Mouse (Mus musculus) neutrophil, adult 5-6 weeks (primary cell): ENCODE data around the gene Olfr1076. TPM values are rescaled to one million over a fixed set of nuclear protein-coding genes. Genes with fewer than 3 reads are reported as not detected.
"Not testable (repeated sequence)": the region's sequence is repeated elsewhere in the genome, so short reads cannot be mapped to it uniquely, and the experiment has no call there.

ENCODE experiments used
- ATAC-seq: fragments of 151-379, 151-347 bp; 2 replicates; pipeline ENCODE4 v1.8.0; 2017; ENCODE audit warnings: mild to moderate bottlenecking, moderate TSS enrichment; ENCODE audit not compliant: insufficient number of reproducible peaks, poor library complexity, low FRiP score, severe bottlenecking; ENCODE audit errors: extremely low read depth
- total RNA-seq: library from RNA; stranded (forward); fragments of 200-1000 nt; gene quantifications from 2 replicates; pipeline ENCODE4 v1.2.3, GENCODE M21; 2017

Olfr1076 gene
- total RNA-seq = not detected in 2 replicates

DNA sequence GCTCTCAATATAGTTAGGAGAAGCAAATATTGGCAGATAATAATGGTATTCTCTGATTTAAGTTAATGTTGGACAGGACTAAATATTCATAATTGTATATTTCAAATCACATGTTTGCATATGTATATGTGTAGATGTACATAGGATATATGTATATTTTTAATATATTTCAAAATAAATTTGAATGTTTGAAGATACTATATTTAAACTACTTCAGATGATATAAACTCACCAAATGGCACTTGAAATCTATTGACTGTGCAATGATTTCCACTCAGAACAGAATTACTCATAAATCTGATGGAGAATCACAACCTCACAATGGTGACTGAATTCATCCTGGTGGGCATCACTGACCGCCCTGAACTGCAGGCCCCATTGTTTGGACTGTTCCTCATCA is at the start of gene Olfr1076:
Olfr1076 (plus strand) TSS at position 301 of the 400 bp plus-strand sequence.
- no peak for ATAC-seq

DNA sequence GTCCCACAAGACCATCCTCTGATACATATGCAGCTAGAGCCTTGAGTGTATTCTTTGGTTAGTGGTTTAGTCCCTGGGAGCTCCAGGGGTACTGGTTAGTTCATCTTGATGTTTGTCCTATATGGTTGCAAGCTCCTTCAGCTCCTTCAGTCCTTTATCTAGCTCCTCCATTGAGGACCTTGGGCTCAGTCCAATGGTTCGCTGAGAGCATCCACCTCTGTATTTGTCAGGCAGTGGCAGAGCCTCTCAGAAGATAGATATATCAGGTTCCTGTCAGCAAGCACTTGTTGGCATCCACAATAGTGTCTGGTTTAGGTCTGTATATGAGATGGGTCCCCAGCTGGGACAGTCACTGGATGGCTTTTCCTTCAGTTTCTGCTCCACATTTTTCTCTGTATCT is 47.8 kb upstream of the Olfr1076 start:
- no peak for ATAC-seq

DNA sequence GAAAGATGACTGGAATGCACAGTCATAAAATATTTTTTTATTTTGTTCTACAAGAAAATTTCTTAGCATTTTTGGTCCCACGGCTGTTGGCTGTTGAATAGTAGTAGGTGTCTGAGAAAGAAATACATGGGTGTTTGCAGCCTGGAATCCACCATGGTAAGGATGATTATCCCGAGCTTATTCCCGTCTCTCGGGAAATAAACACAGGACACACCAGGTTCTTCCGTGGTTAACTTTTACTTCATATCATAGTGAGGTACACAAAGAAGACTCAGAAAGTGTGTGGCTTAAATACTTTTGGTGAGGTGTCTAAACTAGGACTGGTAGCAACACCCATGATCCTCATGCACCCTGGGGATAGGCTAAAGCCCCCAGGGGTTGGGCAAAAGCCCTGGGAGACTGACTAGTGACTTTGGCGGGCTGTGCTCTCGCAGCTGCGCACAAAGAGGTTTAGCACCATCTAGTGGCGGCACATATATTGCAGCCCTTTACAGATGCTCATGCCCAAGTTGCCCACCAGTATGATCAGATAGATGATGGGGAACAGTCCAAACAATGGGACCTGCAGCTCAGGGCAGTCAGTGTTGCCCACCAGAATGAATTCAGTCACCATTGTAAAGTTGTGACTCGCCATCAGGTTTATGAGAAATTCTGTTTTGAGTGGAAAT is 43.7 kb upstream of the Olfr1076 start:
- ATAC-seq = 0 out of 2 replicates have a peak, but pooled peaks have one; percentile 19

DNA sequence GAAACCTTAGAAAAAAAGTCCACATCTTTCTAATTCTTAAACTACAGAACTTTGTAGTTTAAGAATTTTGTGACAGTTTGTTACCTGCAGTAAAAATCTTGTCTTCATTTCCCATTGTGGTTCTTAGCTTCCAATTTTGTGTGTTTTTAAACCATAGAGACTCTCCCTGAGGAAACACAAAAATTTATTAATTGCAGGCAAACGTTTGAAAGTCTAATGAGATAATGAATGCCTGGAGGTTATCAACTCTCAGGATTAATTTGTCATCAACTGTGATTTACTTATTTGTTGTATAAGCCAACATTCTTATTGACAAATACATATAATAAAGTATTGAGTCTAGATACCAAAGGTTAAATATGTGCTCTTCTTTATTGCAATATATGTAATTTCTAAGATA is 21.0 kb upstream of the Olfr1076 start, which contains the start of gene Olfr228:
Olfr228 (minus strand) TSS at position 101 of the 400 bp plus-strand sequence.
- ATAC-seq = no peak

DNA sequence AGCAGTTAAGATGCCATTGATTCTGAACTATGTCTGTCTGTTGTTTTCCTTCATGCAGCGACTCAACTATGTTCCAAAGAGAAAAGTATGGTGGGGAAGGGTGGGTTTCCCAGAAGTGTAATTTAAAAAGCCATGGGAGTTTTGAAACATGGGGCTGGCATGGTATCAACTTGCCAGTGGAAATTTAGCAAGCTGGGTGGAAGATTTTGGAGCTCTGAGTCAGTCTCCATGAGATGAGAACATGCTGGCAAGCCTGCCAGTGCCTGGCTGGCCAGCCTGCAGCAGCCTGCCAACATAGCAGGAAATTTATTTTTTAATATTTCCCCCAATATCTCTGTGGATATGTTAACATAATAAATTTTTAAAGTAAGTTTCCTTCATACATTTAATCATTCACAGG is 22.7 kb downstream of the Olfr1076 start:
- ATAC-seq = no peak

DNA sequence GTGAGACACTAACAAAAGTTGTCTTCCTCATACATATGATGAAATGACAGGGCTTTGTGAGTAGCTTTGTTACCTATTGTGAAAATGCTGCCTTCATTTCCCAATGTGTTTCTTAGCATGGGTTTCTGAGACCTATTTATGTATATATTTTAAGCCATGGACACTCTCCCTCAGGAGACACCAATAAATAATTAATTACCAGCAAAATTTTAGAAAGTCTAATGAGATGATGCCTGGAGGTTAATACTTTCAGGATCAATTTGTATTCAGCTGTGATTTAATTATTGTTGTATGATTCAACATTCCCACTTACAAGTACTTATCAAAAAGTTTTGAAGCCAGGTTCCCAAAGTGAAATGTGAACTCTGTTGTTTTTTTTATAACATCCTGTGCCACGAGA is 34.1 kb downstream of the Olfr1076 start, which contains the start of gene Olfr1079:
Olfr1079 (minus strand) TSS at position 101 of the 400 bp plus-strand sequence.
- ATAC-seq = no peak

DNA sequence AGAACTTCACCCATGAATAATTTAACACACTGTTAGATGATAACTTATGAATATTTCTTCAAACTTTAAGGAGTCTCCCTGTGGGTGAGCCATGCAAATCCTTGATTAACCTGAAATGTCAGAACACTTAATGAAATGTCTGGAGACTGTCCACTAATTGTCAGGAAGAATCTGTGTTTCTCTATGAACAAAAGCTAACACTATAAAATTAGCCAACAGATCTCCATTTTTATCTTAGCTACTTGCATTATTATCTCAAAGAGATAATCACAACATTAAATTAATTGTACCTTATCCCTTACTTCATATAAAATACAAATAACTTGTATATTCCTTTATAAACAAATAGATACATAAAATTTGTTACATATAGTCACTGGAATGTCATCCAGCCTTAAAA is 49.9 kb downstream of the Olfr1076 start, which contains the start of gene Olfr1080:
Olfr1080 (minus strand) TSS at position 101 of the 400 bp plus-strand sequence.
- not testable (repeated sequence) for ATAC-seq

Other genes starting within 250 kb of the Olfr1076 start
- gene Olfr1051, start 229.4 kb upstream of the Olfr1076 start, total RNA-seq = 0.58 TPM in 1 of 2 replicates, not detected in the other
- not detected in 2 replicates for gene Olfr1052, start 216.0 kb upstream of the Olfr1076 start, total RNA-seq
- gene Olfr1053, start 193.2 kb upstream of the Olfr1076 start, total RNA-seq = not detected in 2 replicates
- gene Olfr1054, start 173.0 kb upstream of the Olfr1076 start, total RNA-seq = not detected in 2 replicates
- gene Olfr1055, start 158.2 kb upstream of the Olfr1076 start, total RNA-seq = not detected in 2 replicates
- not detected in 2 replicates for gene Olfr1056, start 146.0 kb upstream of the Olfr1076 start, total RNA-seq
- not detected in 2 replicates for gene Olfr1057, start 130.1 kb upstream of the Olfr1076 start, total RNA-seq
- gene Olfr1058, start 119.9 kb upstream of the Olfr1076 start, total RNA-seq = not detected in 2 replicates
- not detected in 2 replicates for gene Olfr1061, start 94.4 kb upstream of the Olfr1076 start, total RNA-seq
- gene Olfr1062, start 81.7 kb upstream of the Olfr1076 start, total RNA-seq = not detected in 2 replicates
- not detected in 2 replicates for gene Olfr1065, start 57.9 kb upstream of the Olfr1076 start, total RNA-seq
- gene Olfr1066, start 52.2 kb upstream of the Olfr1076 start, total RNA-seq = not detected in 2 replicates
- not detected in 2 replicates for gene Olfr228, start 21.1 kb upstream of the Olfr1076 start, total RNA-seq
- not detected in 2 replicates for gene Olfr1079, start 34.0 kb downstream of the Olfr1076 start, total RNA-seq
- not detected in 2 replicates for gene Olfr1080, start 49.8 kb downstream of the Olfr1076 start, total RNA-seq
- gene Olfr1082, start 90.5 kb downstream of the Olfr1076 start, total RNA-seq = not detected in 2 replicates
- not detected in 2 replicates for gene Olfr1084, start 131.3 kb downstream of the Olfr1076 start, total RNA-seq
- 0.12 TPM in 1 of 2 replicates, not detected in the other for gene Olfr1085, start 153.6 kb downstream of the Olfr1076 start, total RNA-seq
- gene Olfr1086, start 171.6 kb downstream of the Olfr1076 start, total RNA-seq = not detected in 2 replicates
- not detected in 2 replicates for gene Olfr1087, start 189.9 kb downstream of the Olfr1076 start, total RNA-seq
- not detected in 2 replicates for gene Olfr1089, start 225.2 kb downstream of the Olfr1076 start, total RNA-seq